Mouse (Mus musculus) liver, embryonic 14.5 days (tissue): Measurements from ENCODE around the gene Klhl29. TPM values are rescaled to one million over a fixed set of nuclear protein-coding genes. Genes with fewer than 3 reads are reported as not detected.

Experiments
- ATAC-seq: fragments of 200-750 bp; cut with Nextera tagmentation; 2 replicates; pipeline ENCODE4 v1.8.0; 2017; ENCODE audit warnings: moderate number of reproducible peaks, mild to moderate bottlenecking, moderate library complexity; ENCODE audit not compliant: insufficient read depth
- DNase-seq, 3 experiments: peaks; one replicate each; pipeline ENCODE4 v3.0.0-alpha.2; 2012 to 2013; ENCODE audit warnings: low read depth in 3 of 3, low spot score in 3 of 3
- H3K27ac ChIP-seq: fragments of 300-500 bp; sonication (generic); 2 replicates; pipeline ENCODE4 v1.5.1; 2014; ENCODE audit warnings: moderate library complexity, mild to moderate bottlenecking, control low read depth, inconsistent platforms
- H3K27me3 ChIP-seq: fragments of 300-500 bp; sonication (generic); 2 replicates; pipeline ENCODE4 v1.6.1; 2014; ENCODE audit warnings: mild to moderate bottlenecking, low read length, moderate library complexity; ENCODE audit not compliant: control insufficient read depth, insufficient read depth
- H3K36me3 ChIP-seq: fragments of 300-500 bp; sonication (generic); replicated peaks from 2 replicates; pipeline ENCODE4 v1.6.1; 2014; ENCODE audit warnings: low read depth; ENCODE audit not compliant: control insufficient read depth, insufficient read depth
- H3K4me1 ChIP-seq, 2 experiments: fragments of 200-500 bp in 1 of 2; fragments of 300-500 bp in 1 of 2; sonication (generic) in 1 of 2; replicated peaks; 2 replicates each; pipeline ENCODE4 v1.6.1; 2012 to 2014; ENCODE audit warnings: antibody characterized with exemption in 1 of 2, inconsistent platforms in 1 of 2, low read length in 1 of 2; ENCODE audit not compliant: control insufficient read depth in 2 of 2, insufficient read depth in 2 of 2
- H3K4me2 ChIP-seq: fragments of 300-500 bp; sonication (generic); 2 replicates; pipeline ENCODE4 v1.6.1; 2014; ENCODE audit warnings: low read depth, mild to moderate bottlenecking, control low read depth, moderate library complexity
- H3K4me3 ChIP-seq, 2 experiments: fragments of 200-500 bp in 1 of 2; fragments of 300-500 bp in 1 of 2; sonication (generic) in 1 of 2; 2 replicates each; pipeline ENCODE4 v1.5.1; 2012 to 2014; ENCODE audit warnings: low read depth in 2 of 2, low read length in 2 of 2, mild to moderate bottlenecking in 2 of 2, control low read depth in 1 of 2, inconsistent platforms in 1 of 2, moderate library complexity in 1 of 2; ENCODE audit not compliant: insufficient read depth in 1 of 2
- H3K9ac ChIP-seq: fragments of 300-500 bp; sonication (generic); replicated peaks from 2 replicates; pipeline ENCODE4 v1.6.1; 2014; ENCODE audit warnings: mild to moderate bottlenecking, control low read depth, moderate library complexity
- H3K9me3 ChIP-seq: fragments of 300-500 bp; sonication (generic); 2 replicates; pipeline ENCODE4 v1.6.1; 2016; ENCODE audit warnings: low read length, mixed read lengths; ENCODE audit not compliant: control insufficient read depth
- CTCF ChIP-seq: IDR thresholded peaks from 2 replicates; pipeline ENCODE4 v1.5.1; 2016; ENCODE audit warnings: antibody characterized with exemption, low read depth, control low read depth
- EP300 ChIP-seq: IDR thresholded peaks from 2 replicates; pipeline ENCODE4 v1.6.1; 2016; ENCODE audit warnings: antibody characterized with exemption, low read depth
- WGBS: fragments of 180-500 bp; shearing (Covaris S2); extraction: QIAGEN DNeasy Blood & Tissue Kit; methylation state at CpG from one replicate; pipeline ENCODE4 v1.1.7; 2014; ENCODE audit not compliant: insufficient replicate concordance; 5-methylcytosine and 5-hydroxymethylcytosine counted together
- polyA plus RNA-seq, 2 experiments: library from polyadenylated mRNA; depleted of rRNA in 1 of 2; stranded (reverse) in 1 of 2; unstranded in 1 of 2; fragments of >200 nt; fragmentation: Nextera tagmentation in 1 of 2; extraction: Ambion mirVana in 1 of 2; gene quantifications; 2 replicates each; pipeline versions ENCODE4 v1.2.1 to v1.2.3; 2012 to 2014

The Klhl29 gene
- polyA plus RNA-seq, 2 experiments, result 0.06 to 0.11 TPM

DNA sequence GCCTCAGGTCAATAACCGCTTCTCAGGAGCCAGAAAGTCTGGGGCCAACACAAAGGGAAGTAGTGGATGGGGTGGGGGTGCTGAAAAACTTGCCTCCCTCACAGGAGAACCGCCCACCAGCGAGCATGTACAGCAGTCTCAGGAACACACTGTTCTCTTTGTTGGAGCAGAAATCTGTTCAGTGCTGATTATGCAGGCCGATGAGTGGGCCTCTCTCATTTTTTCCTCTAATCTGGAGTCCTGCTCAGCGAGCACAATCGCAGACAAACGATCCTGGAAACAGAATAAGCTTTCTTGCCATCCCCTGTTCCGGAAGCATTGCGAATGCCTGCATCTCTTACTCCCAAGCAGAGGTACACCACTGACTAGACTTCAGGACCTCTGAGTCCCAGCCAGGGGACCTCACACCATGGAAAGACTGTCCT is 107.3 kb downstream of the Klhl29 start:
- Histone ChIP-seq H3K4me2 (no peak overlapping the region), H3K4me1 (peaks cover 0 to 4% of the 10 kb centered on the region in 2 experiments; a peak in 1 of 4 replicates), H3K27me3 (no peaks in the 10 kb centered on the region), H3K36me3 (no peaks in the 10 kb centered on the region), H3K9ac (no peak overlapping the region), H3K27ac (no peak overlapping the region), H3K4me3 (no peak overlapping the region), H3K9me3 (no peaks in the 10 kb centered on the region)
- DNase-seq, result no peak
- TF ChIP-seq CTCF, result no peak
- TF ChIP-seq EP300, result no peak
- 46% methylated on average over 9 of the region's 9 CpGs for WGBS
- ATAC-seq, result no peak

DNA sequence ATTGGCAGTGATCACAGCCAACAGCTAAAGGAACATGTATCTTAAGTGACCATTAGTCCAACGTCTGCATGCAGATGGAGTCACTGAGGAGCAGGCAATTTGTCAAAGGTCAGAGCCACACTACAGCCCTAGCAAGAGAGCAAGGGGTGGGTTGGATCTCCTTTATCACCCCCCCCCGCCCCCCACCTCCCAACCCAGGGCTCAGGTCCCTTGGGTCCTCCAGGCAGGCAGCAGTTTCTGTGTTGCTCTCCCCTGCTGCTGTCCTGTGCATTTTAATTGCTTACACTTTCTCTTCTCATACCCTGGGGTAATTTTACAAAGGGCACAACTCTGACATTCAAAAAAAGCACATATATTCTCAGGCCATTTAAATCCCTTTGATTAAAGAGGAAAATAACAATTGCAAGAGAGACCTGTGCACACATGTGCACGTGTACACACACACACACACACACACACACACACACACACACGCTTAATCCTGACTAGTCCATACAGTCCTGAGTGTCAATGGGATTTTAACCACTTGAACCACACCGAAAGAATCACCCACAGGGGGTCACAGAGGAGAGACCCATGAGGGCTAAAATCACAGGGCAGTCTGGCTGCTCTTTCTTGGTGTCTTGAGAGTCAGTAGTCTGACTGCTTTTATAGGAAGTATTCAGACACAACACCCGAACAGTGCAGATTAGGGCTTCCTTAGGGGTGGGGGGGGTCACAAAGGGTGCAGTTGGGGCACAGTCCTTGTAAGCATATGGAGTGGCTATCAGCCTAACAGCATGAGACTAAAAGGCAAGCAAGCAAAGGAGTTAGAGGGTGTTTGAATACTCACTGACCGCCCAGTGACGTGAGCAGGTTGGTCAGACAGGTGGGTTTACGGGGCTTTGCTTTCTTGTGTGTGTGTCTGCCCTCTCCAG is 108.0 kb downstream of the Klhl29 start:
- no peaks in the 10 kb centered on the region for H3K36me3 ChIP-seq
- H3K27ac ChIP-seq, result no peak overlapping the region
- H3K4me1 ChIP-seq, result peaks cover 0 to 4% of the 10 kb centered on the region in 2 experiments; a peak in 1 of 4 replicates
- no peak overlapping the region for H3K4me3 ChIP-seq
- no peak for ATAC-seq
- no peaks in the 10 kb centered on the region for H3K9me3 ChIP-seq
- H3K27me3 ChIP-seq, result no peaks in the 10 kb centered on the region
- TF ChIP-seq EP300 (no peak), CTCF (no peak)
- DNase-seq, result no peak
- WGBS, result 51% methylated on average over 9 of the region's 9 CpGs
- H3K4me2 ChIP-seq, result no peak overlapping the region
- H3K9ac ChIP-seq, result no peak overlapping the region

DNA sequence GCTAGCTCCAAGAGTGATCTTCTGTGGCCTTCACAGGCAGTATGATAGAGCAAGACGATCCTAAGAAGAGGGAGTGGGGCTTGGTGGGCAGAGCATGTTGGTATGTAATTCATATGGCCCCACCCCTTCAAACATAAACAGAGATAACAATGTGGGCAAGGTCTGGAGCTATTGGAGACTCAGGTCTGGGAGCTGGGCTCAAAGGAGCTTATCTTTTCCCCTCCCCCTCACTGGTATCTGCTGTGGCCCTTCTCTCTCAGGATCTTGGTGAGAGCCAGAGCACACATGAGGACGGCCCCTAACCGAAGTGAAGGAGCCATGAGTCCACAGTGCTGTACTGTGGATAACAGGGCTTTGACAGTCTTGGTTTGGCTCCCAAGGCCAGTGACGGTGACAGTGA is 108.7 kb downstream of the Klhl29 start:
- no peak for ATAC-seq
- no peak for TF ChIP-seq EP300
- TF ChIP-seq CTCF, result no peak
- Histone ChIP-seq H3K27me3 (no peaks in the 10 kb centered on the region), H3K27ac (no peak overlapping the region), H3K4me1 (peaks cover 0 to 4% of the 10 kb centered on the region in 2 experiments; a peak in 1 of 4 replicates), H3K9me3 (no peaks in the 10 kb centered on the region), H3K9ac (no peak overlapping the region), H3K4me2 (no peak overlapping the region), H3K4me3 (no peak overlapping the region), H3K36me3 (no peaks in the 10 kb centered on the region)
- no peak for DNase-seq
- 23% methylated on average over 4 of the region's 4 CpGs for WGBS

DNA sequence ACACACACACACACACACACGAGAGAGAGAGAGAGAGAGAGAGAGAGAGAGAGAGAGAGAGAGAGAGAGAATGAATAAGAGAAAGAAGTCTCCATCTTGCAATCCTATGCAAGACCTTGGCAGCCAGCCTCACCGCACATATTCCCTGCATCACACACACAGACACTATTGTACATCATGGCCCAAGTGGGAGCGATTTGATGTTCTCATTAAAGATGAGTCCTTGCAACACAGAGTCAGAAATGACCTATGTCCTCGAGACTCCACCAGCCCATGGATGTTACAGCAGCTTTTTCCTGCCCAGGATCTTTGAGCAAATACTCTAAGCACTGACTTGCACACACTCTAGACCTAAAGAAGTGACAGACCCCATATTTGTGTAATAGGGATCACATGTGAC is 114.0 kb downstream of the Klhl29 start:
- no peaks in the 10 kb centered on the region for H3K9me3 ChIP-seq
- no peak for DNase-seq

DNA sequence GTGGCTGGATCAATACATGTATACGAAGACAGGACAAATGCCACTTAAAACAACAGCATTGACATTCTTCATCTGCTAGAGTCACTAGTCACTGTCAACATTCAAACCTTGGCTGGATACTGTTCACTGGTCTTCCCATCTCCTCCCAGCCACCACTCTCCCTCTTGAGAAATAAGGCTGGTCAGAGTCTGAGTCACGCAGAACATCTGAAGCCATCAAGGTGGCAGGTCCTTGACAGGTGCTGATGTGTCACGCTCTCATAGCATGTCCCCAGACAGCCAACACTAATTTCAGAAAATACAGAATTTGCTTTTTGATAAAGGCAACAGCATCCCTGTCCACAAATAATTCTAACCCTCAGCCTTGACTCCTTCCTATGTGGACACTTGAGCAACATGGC is 116.7 kb downstream of the Klhl29 start:
- no peaks in the 10 kb centered on the region for H3K27me3 ChIP-seq
- 75% methylated on average over 3 of the region's 3 CpGs for WGBS
- ATAC-seq (no peak), DNase-seq (no peak)
- no peak for TF ChIP-seq CTCF
- H3K4me3 ChIP-seq, result no peak overlapping the region
- H3K4me2 ChIP-seq, result no peak overlapping the region
- no peaks in the 10 kb centered on the region for H3K36me3 ChIP-seq
- H3K27ac ChIP-seq, result no peak overlapping the region
- H3K4me1 ChIP-seq, result no peaks in the 10 kb centered on the region
- no peaks in the 10 kb centered on the region for H3K9me3 ChIP-seq
- H3K9ac ChIP-seq, result no peak overlapping the region

More for the DNA sequence above, 114.0 kb downstream of the Klhl29 start:
- no peaks in the 10 kb centered on the region for H3K27me3 ChIP-seq
- WGBS, result 50% methylated on average over 4 of the region's 4 CpGs
- ATAC-seq, result no peak
- no peaks in the 10 kb centered on the region for H3K36me3 ChIP-seq
- no peak overlapping the region for H3K27ac ChIP-seq
- no peak overlapping the region for H3K4me3 ChIP-seq
- H3K4me2 ChIP-seq, result no peak overlapping the region
- H3K9ac ChIP-seq, result no peak overlapping the region
- TF ChIP-seq CTCF (no peak), EP300 (no peak)
- no peaks in the 10 kb centered on the region for H3K4me1 ChIP-seq
